Mouse (Mus musculus): ENCODE data around the gene Pde4d. TPM values are rescaled to one million over a fixed set of nuclear protein-coding genes. Genes with fewer than 3 reads are reported as not detected.
A peak's percentile ranks its signal among the peaks of the same experiment; 100 is the strongest.

Pde4d gene
- polyA plus RNA-seq, 1 experiment from 2014 or later: 20.5 TPM

DNA sequence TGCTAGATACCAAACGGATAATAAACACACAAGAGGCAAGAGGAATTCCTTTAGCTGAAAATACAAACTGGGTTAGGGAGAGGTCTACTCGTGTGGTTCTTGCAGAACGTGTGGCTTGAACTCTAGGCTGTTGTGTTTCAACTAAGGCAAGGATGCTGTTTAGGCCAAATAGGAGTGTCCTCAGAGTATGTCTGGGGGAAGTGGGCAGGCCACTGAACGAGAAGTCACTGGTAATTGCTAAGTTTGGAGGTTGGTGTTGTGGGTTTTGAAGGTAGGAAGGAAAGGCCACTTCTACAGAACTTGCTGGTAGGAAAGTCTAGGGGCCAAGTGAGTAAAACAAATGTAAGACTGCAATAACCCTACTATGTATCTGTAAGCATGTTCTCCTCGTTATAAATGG is 876.3 kb downstream of the Pde4d start:
- H3K27me3 ChIP-seq (replicated peaks; ENCODE audit: control insufficient read depth, insufficient read depth, low read length): no peaks in the 10 kb centered on the region
- H3K4me3 ChIP-seq (replicated peaks; ENCODE audit: low read length): no peak overlapping the region
- H3K9me3 ChIP-seq (ENCODE audit: control insufficient read depth, low read length): no peaks in the 10 kb centered on the region; the same call in 1 of the 2 replicates
- H3K36me3 ChIP-seq (ENCODE audit: control insufficient read depth, insufficient read depth): no peaks in the 10 kb centered on the region
- no peak overlapping the region for H3K9ac ChIP-seq (replicated peaks; ENCODE audit: low read depth, low read length)
- H3K4me1 ChIP-seq (replicated peaks; ENCODE audit: control insufficient read depth, insufficient read depth, low read length): no peaks in the 10 kb centered on the region
- H3K27ac ChIP-seq (ENCODE audit: low read length): no peak overlapping the region
- no peak for ATAC-seq
- H3K4me2 ChIP-seq (ENCODE audit: low read length): no peak overlapping the region
- WGBS: 91% methylated on average over 5 of the region's 5 CpGs

DNA sequence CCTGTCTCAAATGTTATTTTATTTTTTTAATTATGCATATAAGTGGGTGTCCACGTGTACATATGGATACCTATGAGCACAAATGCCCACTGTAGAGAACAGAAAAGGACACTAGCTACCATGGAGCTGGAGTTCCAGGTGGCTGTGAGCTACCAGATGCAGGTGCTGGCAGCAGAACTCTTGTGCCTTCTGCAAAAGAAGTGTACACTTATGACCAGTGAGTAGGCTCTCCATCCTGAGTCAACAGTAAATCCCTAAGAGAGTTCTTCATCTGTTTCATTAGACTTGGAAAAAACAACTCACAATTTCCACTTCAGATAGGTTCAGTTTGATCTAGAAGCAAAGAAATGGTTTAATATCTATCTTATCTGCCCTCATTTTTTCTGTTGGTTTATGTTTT is 881.8 kb downstream of the Pde4d start:
- H3K27ac ChIP-seq (ENCODE audit: low read length): no peak overlapping the region
- H3K9me3 ChIP-seq (ENCODE audit: control insufficient read depth, low read length): no peaks in the 10 kb centered on the region
- H3K9ac ChIP-seq (replicated peaks; ENCODE audit: low read depth, low read length): no peak overlapping the region
- H3K36me3 ChIP-seq (ENCODE audit: control insufficient read depth, insufficient read depth): no peaks in the 10 kb centered on the region
- no peaks in the 10 kb centered on the region for H3K27me3 ChIP-seq (replicated peaks; ENCODE audit: control insufficient read depth, insufficient read depth, low read length)
- ATAC-seq: no peak
- no peak overlapping the region for H3K4me3 ChIP-seq (replicated peaks; ENCODE audit: low read length)
- no peaks in the 10 kb centered on the region for H3K4me1 ChIP-seq (replicated peaks; ENCODE audit: control insufficient read depth, insufficient read depth, low read length)
- 49% methylated on average over 1 of the region's 1 CpGs for WGBS
- H3K4me2 ChIP-seq (ENCODE audit: low read length): no peak overlapping the region

DNA sequence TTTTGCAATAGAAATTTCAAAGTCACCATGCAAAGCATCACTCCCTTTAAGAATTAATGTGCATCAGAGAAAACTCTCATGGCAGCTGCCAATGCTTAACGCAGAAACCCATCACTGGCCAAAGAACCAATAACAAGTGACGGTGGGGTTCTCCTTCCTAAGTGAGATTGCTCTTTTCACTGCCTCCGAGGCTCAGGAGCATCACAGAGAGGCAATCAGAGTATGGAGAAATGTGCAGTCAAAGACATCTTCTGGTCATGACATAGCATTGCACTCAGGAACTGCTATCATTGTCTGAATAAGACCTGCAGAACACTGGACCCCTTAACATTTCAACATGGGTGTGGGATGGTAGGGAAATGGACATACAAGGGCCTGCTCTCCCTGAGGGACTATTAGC is 892.2 kb downstream of the Pde4d start:
- H3K27me3 ChIP-seq (replicated peaks; ENCODE audit: control insufficient read depth, insufficient read depth, low read length): no peaks in the 10 kb centered on the region
- H3K4me1 ChIP-seq (replicated peaks; ENCODE audit: control insufficient read depth, insufficient read depth, low read length): peaks cover 4% of the 10 kb centered on the region
- H3K4me2 ChIP-seq (ENCODE audit: low read length): no peak overlapping the region
- no peaks in the 10 kb centered on the region for H3K9me3 ChIP-seq (ENCODE audit: control insufficient read depth, low read length)
- H3K9ac ChIP-seq (replicated peaks; ENCODE audit: low read depth, low read length): no peak overlapping the region
- no peaks in the 10 kb centered on the region for H3K36me3 ChIP-seq (ENCODE audit: control insufficient read depth, insufficient read depth)
- H3K4me3 ChIP-seq (replicated peaks; ENCODE audit: low read length): no peak overlapping the region
- no peak for ATAC-seq
- 48% methylated on average over 3 of the region's 3 CpGs for WGBS
- H3K27ac ChIP-seq (ENCODE audit: low read length): no peak overlapping the region

DNA sequence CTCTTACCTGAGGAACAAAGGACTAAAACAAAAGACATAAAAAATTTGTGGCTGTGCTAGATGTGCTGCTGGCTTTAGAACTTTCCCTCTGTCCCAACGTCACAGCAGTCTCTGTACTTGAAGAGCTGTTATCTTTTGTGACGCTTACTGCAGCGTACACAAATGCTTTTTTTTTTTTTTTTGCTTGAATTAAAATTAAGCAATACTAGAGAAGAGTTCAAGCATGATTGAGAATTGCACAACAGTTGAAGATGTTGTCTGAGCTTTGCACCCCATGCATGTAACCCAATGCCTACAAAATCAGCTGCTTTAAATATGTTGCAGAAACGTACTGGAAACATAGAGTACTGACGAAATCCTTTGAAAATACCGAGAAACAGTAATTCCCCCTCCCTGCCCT is 892.7 kb downstream of the Pde4d start:
- ATAC-seq: no peak
- Histone ChIP-seq H3K36me3 (ENCODE audit: control insufficient read depth, insufficient read depth) (no peaks in the 10 kb centered on the region), H3K9ac (replicated peaks; ENCODE audit: low read depth, low read length) (no peak overlapping the region), H3K27me3 (replicated peaks; ENCODE audit: control insufficient read depth, insufficient read depth, low read length) (no peaks in the 10 kb centered on the region), H3K4me1 (replicated peaks; ENCODE audit: control insufficient read depth, insufficient read depth, low read length) (peaks cover 4% of the 10 kb centered on the region), H3K9me3 (ENCODE audit: control insufficient read depth, low read length) (no peaks in the 10 kb centered on the region), H3K27ac (ENCODE audit: low read length) (no peak overlapping the region), H3K4me2 (ENCODE audit: low read length) (no peak overlapping the region), H3K4me3 (replicated peaks; ENCODE audit: low read length) (no peak overlapping the region)
- WGBS: 32% methylated on average over 6 of the region's 6 CpGs

DNA sequence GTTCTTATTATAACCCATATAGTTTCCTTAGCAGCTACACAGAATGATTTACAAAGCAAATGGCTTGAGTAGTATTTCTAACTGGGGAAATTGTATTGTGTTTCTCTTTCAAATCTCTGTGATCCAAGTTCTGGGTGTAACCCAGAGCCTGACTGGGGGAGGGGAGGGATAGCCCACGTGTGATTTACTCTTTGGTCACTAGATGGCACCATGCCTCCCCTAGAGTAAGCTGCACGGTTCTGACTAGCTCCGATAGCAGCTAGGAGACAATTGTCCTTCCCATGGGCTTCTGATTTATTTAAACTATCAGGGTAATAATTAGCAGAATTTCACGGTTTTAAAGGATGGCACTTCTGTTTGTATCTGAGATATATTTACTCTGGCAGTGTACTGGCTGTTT is 893.8 kb downstream of the Pde4d start:
- H3K4me3 ChIP-seq (replicated peaks; ENCODE audit: low read length): no peak overlapping the region
- peak; percentile 96 for ATAC-seq
- H3K9me3 ChIP-seq (ENCODE audit: control insufficient read depth, low read length): no peaks in the 10 kb centered on the region
- no peak overlapping the region for H3K4me2 ChIP-seq (ENCODE audit: low read length)
- no peak overlapping the region for H3K9ac ChIP-seq (replicated peaks; ENCODE audit: low read depth, low read length)
- H3K36me3 ChIP-seq (ENCODE audit: control insufficient read depth, insufficient read depth): no peaks in the 10 kb centered on the region
- H3K27ac ChIP-seq (ENCODE audit: low read length): no peak overlapping the region
- 0% methylated on average over 4 of the region's 4 CpGs for WGBS
- no peaks in the 10 kb centered on the region for H3K27me3 ChIP-seq (replicated peaks; ENCODE audit: control insufficient read depth, insufficient read depth, low read length)
- peaks cover 10% of the 10 kb centered on the region for H3K4me1 ChIP-seq (replicated peaks; ENCODE audit: control insufficient read depth, insufficient read depth, low read length)

DNA sequence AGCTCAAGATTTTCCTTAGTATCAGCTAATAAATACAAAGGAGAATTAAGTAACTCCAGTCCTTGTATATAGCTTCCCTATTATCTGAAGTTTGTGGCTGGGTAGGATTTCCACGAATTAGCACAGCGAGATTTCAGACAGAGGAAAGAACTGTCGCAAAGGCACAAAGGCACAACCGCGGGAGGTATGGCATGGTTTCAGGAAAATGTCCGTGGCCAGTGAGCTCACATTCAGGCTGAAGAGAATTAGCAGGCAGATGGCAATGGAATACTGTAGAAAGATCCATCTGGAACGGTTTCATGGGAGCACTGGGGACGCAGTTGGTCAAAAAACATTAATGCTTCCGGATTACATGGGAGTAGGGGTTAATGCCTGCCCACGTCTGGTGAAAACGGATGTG is 898.0 kb downstream of the Pde4d start:
- Histone ChIP-seq H3K27me3 (replicated peaks; ENCODE audit: control insufficient read depth, insufficient read depth, low read length) (no peaks in the 10 kb centered on the region), H3K9me3 (ENCODE audit: control insufficient read depth, low read length) (no peaks in the 10 kb centered on the region), H3K27ac (ENCODE audit: low read length) (no peak overlapping the region), H3K9ac (replicated peaks; ENCODE audit: low read depth, low read length) (no peak overlapping the region), H3K4me3 (replicated peaks; ENCODE audit: low read length) (no peak overlapping the region), H3K4me2 (ENCODE audit: low read length) (no peak overlapping the region), H3K36me3 (ENCODE audit: control insufficient read depth, insufficient read depth) (no peaks in the 10 kb centered on the region), H3K4me1 (replicated peaks; ENCODE audit: control insufficient read depth, insufficient read depth, low read length) (peaks cover 10% of the 10 kb centered on the region)
- peak; percentile 41 for ATAC-seq
- WGBS: 24% methylated on average over 11 of the region's 11 CpGs

DNA sequence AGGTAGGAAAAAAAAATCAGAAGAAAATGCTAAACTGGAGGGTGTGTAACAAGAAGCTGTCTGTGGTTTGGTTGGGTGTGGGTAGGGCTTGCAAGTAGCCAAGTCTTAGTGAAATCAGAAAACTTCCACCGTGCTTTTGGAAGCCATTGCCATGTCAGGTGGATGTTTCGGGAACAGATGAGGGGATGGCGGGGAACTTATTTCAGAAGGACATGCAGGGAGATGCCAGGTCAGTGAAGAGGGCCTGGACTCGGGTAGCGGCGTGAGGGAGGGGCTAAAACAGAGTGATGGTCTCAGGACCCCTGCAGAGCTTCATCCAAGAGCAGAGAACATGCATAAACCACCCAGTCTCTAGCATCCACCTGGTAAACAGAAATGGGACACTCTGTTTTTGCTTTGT is 898.6 kb downstream of the Pde4d start:
- Histone ChIP-seq H3K4me2 (ENCODE audit: low read length) (no peak overlapping the region), H3K27ac (ENCODE audit: low read length) (no peak overlapping the region), H3K36me3 (ENCODE audit: control insufficient read depth, insufficient read depth) (no peaks in the 10 kb centered on the region), H3K4me3 (replicated peaks; ENCODE audit: low read length) (no peak overlapping the region), H3K4me1 (replicated peaks; ENCODE audit: control insufficient read depth, insufficient read depth, low read length) (peaks cover 8% of the 10 kb centered on the region), H3K27me3 (replicated peaks; ENCODE audit: control insufficient read depth, insufficient read depth, low read length) (no peaks in the 10 kb centered on the region), H3K9ac (replicated peaks; ENCODE audit: low read depth, low read length) (no peak overlapping the region), H3K9me3 (ENCODE audit: control insufficient read depth, low read length) (no peaks in the 10 kb centered on the region)
- 90% methylated on average over 6 of the region's 6 CpGs for WGBS
- ATAC-seq: no peak

DNA sequence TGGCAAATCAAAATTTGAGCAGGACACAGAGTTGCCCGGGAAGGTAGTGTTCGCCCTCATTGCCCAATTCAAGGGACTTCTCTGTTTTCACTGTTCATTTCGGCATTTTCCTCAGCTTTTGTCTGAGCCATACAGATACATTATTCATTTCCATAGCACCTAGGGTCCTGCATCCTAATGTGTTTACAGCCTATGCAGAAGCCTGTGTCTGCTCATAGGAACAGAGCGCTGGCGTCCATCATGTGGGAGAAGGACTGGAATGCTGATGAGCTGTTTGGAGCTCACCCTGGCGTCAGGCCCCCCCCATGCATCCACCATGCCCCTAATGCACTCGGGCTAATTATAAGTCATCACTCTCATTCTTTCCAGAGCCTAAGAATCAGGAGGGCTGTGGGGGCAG is 900.4 kb downstream of the Pde4d start:
- Histone ChIP-seq H3K36me3 (ENCODE audit: control insufficient read depth, insufficient read depth) (no peaks in the 10 kb centered on the region), H3K27ac (ENCODE audit: low read length) (no peak overlapping the region), H3K4me2 (ENCODE audit: low read length) (no peak overlapping the region), H3K9ac (replicated peaks; ENCODE audit: low read depth, low read length) (no peak overlapping the region), H3K9me3 (ENCODE audit: control insufficient read depth, low read length) (no peaks in the 10 kb centered on the region), H3K27me3 (replicated peaks; ENCODE audit: control insufficient read depth, insufficient read depth, low read length) (no peaks in the 10 kb centered on the region), H3K4me3 (replicated peaks; ENCODE audit: low read length) (no peak overlapping the region), H3K4me1 (replicated peaks; ENCODE audit: control insufficient read depth, insufficient read depth, low read length) (peaks cover 8% of the 10 kb centered on the region)
- peak; percentile 87 for ATAC-seq
- 31% methylated on average over 7 of the region's 7 CpGs for WGBS

DNA sequence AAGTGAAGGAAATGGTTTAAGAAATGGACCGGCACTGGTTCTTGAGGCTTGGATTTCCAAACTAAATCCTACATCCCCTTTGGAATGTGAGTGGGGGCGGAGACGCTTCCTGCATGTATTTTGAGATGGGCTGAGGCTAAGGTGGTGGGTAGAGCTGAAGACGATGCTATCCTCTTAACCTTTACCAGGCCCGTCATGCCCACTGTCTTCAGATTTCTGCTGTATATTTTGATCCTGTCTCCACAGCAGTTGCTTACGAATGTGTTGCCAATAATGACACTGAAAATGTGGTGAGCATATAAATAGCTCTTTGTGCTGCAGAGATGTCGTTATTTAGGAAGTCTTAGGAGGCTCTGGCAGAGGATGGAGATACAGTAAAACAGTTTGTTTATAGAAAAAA is 904.3 kb downstream of the Pde4d start:
- H3K4me2 ChIP-seq (ENCODE audit: low read length): no peak overlapping the region
- no peak for ATAC-seq
- H3K9me3 ChIP-seq (ENCODE audit: control insufficient read depth, low read length): no peaks in the 10 kb centered on the region
- H3K4me1 ChIP-seq (replicated peaks; ENCODE audit: control insufficient read depth, insufficient read depth, low read length): peaks cover 3% of the 10 kb centered on the region; the same call in 1 of the 2 replicates
- no peak overlapping the region for H3K9ac ChIP-seq (replicated peaks; ENCODE audit: low read depth, low read length)
- no peak overlapping the region for H3K4me3 ChIP-seq (replicated peaks; ENCODE audit: low read length)
- WGBS: 61% methylated on average over 7 of the region's 7 CpGs
- H3K27me3 ChIP-seq (replicated peaks; ENCODE audit: control insufficient read depth, insufficient read depth, low read length): no peaks in the 10 kb centered on the region
- no peak overlapping the region for H3K27ac ChIP-seq (ENCODE audit: low read length)
- no peaks in the 10 kb centered on the region for H3K36me3 ChIP-seq (ENCODE audit: control insufficient read depth, insufficient read depth)

DNA sequence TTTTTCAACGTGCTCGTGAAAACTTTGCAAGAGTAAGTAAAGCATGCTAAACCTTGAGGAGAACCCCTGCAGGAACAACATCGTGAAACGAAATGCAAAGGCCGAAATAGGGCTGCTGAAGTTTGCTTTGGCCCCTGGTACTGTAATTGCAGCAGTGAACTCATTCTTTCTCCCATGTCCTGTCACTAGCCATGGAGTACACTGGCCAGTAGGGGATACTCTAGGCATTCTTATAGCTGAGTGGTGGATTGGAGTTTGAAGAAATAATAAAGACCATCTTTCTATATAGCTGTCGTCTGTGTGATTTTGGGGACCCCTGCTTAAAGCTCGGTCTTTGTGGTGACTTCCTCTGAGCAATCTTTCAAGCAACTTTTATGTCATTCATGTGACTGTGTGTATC is 906.5 kb downstream of the Pde4d start:
- Histone ChIP-seq H3K27ac (ENCODE audit: low read length) (no peak overlapping the region), H3K4me2 (ENCODE audit: low read length) (no peak overlapping the region), H3K9me3 (ENCODE audit: control insufficient read depth, low read length) (no peaks in the 10 kb centered on the region), H3K27me3 (replicated peaks; ENCODE audit: control insufficient read depth, insufficient read depth, low read length) (no peaks in the 10 kb centered on the region), H3K4me3 (replicated peaks; ENCODE audit: low read length) (no peak overlapping the region), H3K36me3 (ENCODE audit: control insufficient read depth, insufficient read depth) (no peaks in the 10 kb centered on the region), H3K9ac (replicated peaks; ENCODE audit: low read depth, low read length) (no peak overlapping the region), H3K4me1 (replicated peaks; ENCODE audit: control insufficient read depth, insufficient read depth, low read length) (no peaks in the 10 kb centered on the region; the same call in 1 of the 2 replicates)
- no peak for ATAC-seq
- WGBS: 86% methylated on average over 7 of the region's 7 CpGs

Measured in forebrain, embryonic 16.5 days (tissue).